Mouse (Mus musculus): ENCODE data around the gene Sltm.
A peak's percentile ranks its signal among the peaks of the same experiment; 100 is the strongest.
"Not testable (repeated sequence)": the region's sequence is repeated elsewhere in the genome, so short reads cannot be mapped to it uniquely, and the experiment has no call there.

The Sltm gene

GRCm38 (mm10) chr9:70551524-70551923 is 9.0 kb downstream of the Sltm start:
- DNase-seq (ENCODE audit: extremely low read depth, low read depth): no peak

GRCm38 (mm10) chr9:70552233-70552632 is 9.7 kb downstream of the Sltm start:
- not testable (repeated sequence) for DNase-seq (ENCODE audit: extremely low read depth, low read depth)

- no peak for DNase-seq (ENCODE audit: extremely low read depth, low read depth)
Measured at GRCm38 (mm10) chr9:70555431-70555830, 12.9 kb downstream of the Sltm start.

- no peak for DNase-seq (ENCODE audit: extremely low read depth, low read depth)
Measured at GRCm38 (mm10) chr9:70556796-70557195, 14.2 kb downstream of the Sltm start.

GRCm38 (mm10) chr9:70562825-70563224 is 20.3 kb downstream of the Sltm start:
- no peak for DNase-seq (ENCODE audit: extremely low read depth, low read depth)

- DNase-seq (ENCODE audit: extremely low read depth, low read depth): no peak
Measured at GRCm38 (mm10) chr9:70567651-70568050, 25.1 kb downstream of the Sltm start.

- DNase-seq (ENCODE audit: extremely low read depth, low read depth): no peak
Measured at GRCm38 (mm10) chr9:70570351-70570750, 27.8 kb downstream of the Sltm start.

- no peak for DNase-seq (ENCODE audit: extremely low read depth, low read depth)
Measured at GRCm38 (mm10) chr9:70578123-70578522, 35.6 kb downstream of the Sltm start.

GRCm38 (mm10) chr9:70580956-70581355 is 38.4 kb downstream of the Sltm start:
- no peak for DNase-seq (ENCODE audit: extremely low read depth, low read depth)

- DNase-seq (ENCODE audit: extremely low read depth, low read depth): no peak
Measured at GRCm38 (mm10) chr9:70584641-70585040, 42.1 kb downstream of the Sltm start.

- DNase-seq (ENCODE audit: extremely low read depth, low read depth): peak; percentile 92
Measured at GRCm38 (mm10) chr9:70585172-70585571, 42.6 kb downstream of the Sltm start.

- DNase-seq (ENCODE audit: extremely low read depth, low read depth): no peak
Measured at GRCm38 (mm10) chr9:70587171-70587570, 44.6 kb downstream of the Sltm start.

GRCm38 (mm10) chr9:70590775-70591174 is 48.2 kb downstream of the Sltm start:
- peak; percentile 95 for DNase-seq (ENCODE audit: extremely low read depth, low read depth)

- peak; percentile 70 for DNase-seq (ENCODE audit: extremely low read depth, low read depth)
Measured at GRCm38 (mm10) chr9:70591486-70591885, 48.9 kb downstream of the Sltm start.

- no peak for DNase-seq (ENCODE audit: extremely low read depth, low read depth)
Measured at GRCm38 (mm10) chr9:70598271-70598670, 55.7 kb downstream of the Sltm start.

GRCm38 (mm10) chr9:70602186-70602845 is 59.8 kb downstream of the Sltm start:
- DNase-seq (ENCODE audit: extremely low read depth, low read depth): no peak

GRCm38 (mm10) chr9:70611026-70611673 is 68.6 kb downstream of the Sltm start:
- no peak for DNase-seq (ENCODE audit: extremely low read depth, low read depth)

GRCm38 (mm10) chr9:70629711-70630110 is 87.2 kb downstream of the Sltm start:
- DNase-seq (ENCODE audit: extremely low read depth, low read depth): no peak

GRCm38 (mm10) chr9:70631665-70632064 is 89.1 kb downstream of the Sltm start:
- no peak for DNase-seq (ENCODE audit: extremely low read depth, low read depth)

- DNase-seq (ENCODE audit: extremely low read depth, low read depth): no peak
Measured at GRCm38 (mm10) chr9:70636748-70637147, 94.2 kb downstream of the Sltm start.
